ENCODE assay signal across 21 mouse cellular contexts in the genomic region with DNA sequence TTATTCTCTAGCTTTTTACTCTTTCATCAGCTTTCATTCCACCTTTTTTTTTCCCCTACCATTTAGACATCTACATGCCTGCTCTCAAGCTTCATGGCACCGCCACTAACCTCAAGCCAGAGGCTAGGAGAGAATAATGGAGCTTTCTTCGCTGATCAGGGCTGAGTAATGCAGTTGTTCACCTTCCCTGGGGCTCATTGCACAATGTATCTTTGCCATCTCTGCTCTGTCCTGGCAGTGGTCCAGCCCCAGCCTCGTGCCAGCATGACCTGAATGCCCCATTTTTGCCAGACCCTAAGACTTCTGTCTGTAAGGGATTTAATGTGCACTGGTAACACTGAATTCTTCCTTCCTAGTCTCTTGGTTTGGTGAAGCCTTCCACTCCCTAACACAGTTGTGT.
DNase-seq lines count a peak whose midpoint lies in the region; ATAC-seq and TF ChIP-seq lines count a peak whose summit lies in the region.
"Had no signal": no experiment of that assay in that cellular context is flagged by ENCODE, and none has a peak within 500 bp of the region (broad histone marks: within the 10 kb centered on the region; RNA-seq: fewer than 3 reads in every experiment).

No protein-coding gene starts in this region.

- no peak overlapping the region for H3K4me2 ChIP-seq in lung, postnatal 0 days (replicated peaks; ENCODE audit: low read depth, low read length)
- no peak overlapping the region for H3K4me2 ChIP-seq in hindbrain, embryonic 16.5 days (ENCODE audit: low read length)
- H3K4me2 ChIP-seq: heart, embryonic 11.5 days had no signal

- TF ChIP-seq CTCF in lung, postnatal 0 days (IDR thresholded peaks at IDR 0.05) = no peak

- no peaks in the 10 kb centered on the region for H3K4me1 ChIP-seq in lung, postnatal 0 days (ENCODE audit: insufficient read depth, low read depth, low read length)
- H3K4me1 ChIP-seq in hindbrain, embryonic 16.5 days (ENCODE audit: control insufficient read depth, insufficient read depth, low read depth, low read length) = no peaks in the 10 kb centered on the region
- H3K4me1 ChIP-seq: limb, embryonic 10.5 days had no signal

- WGBS in lung, postnatal 0 days = 48% methylated on average over 3 of the region's 3 CpGs
- 51% methylated on average over 3 of the region's 3 CpGs for WGBS in hindbrain, embryonic 16.5 days

- H3K9me3 ChIP-seq in lung, postnatal 0 days (ENCODE audit: low read length) = no peaks in the 10 kb centered on the region
- H3K9me3 ChIP-seq in hindbrain, embryonic 16.5 days (ENCODE audit: control insufficient read depth, low read length) = no peaks in the 10 kb centered on the region
- H3K9me3 ChIP-seq: forebrain, embryonic 10.5 days; limb, embryonic 10.5 days; megakaryocyte, embryonic 14.5 days had no signal

- no peak for ATAC-seq in lung, postnatal 0 days
- no peak for ATAC-seq in hindbrain, embryonic 16.5 days
- ATAC-seq: activated CD4-positive, CD25-positive, alpha-beta regulatory T cell, adult 4 months; liver, postnatal 0 days had no signal

- no peak overlapping the region for H3K9ac ChIP-seq in lung, postnatal 0 days (replicated peaks; ENCODE audit: low read depth)
- H3K9ac ChIP-seq in hindbrain, embryonic 16.5 days (ENCODE audit: low read depth, low read length) = no peak overlapping the region
- H3K9ac ChIP-seq: liver, postnatal 0 days had no signal

- no peaks in the 10 kb centered on the region for H3K36me3 ChIP-seq in lung, postnatal 0 days (ENCODE audit: insufficient read depth, low read length)
- no peaks in the 10 kb centered on the region for H3K36me3 ChIP-seq in hindbrain, embryonic 16.5 days (ENCODE audit: control insufficient read depth, insufficient read depth, low read length)
- H3K36me3 ChIP-seq: forebrain, embryonic 10.5 days; limb, embryonic 10.5 days had no signal

- peak; percentile 26 for DNase-seq in adrenal gland, postnatal 10 days
- DNase-seq in adrenal gland, adult 2 months = no peak
- DNase-seq in testis, postnatal 10 days (ENCODE audit: low spot score) = peak; percentile 44
- no peak for DNase-seq in testis, postnatal 14 days (ENCODE audit: low spot score)
- DNase-seq in adipocyte (ENCODE audit: low spot score) = peak; percentile 28
- DNase-seq in lung, postnatal 0 days (ENCODE audit: low spot score) = no peak
- DNase-seq in thymus, postnatal 4 days = no peak
- DNase-seq: gastrocnemius, adult 2 months; heart, postnatal 10 days; kidney, adult 18-20 months; kidney, postnatal 25 days; liver, postnatal 0 days; lung, postnatal 14 days; midbrain, embryonic 14.5 days; right cerebral cortex, postnatal 4 days had no signal

- TF ChIP-seq EP300 in lung, postnatal 0 days (IDR thresholded peaks at IDR 0.05) = no peak

- no peaks in the 10 kb centered on the region for H3K27me3 ChIP-seq in lung, postnatal 0 days (replicated peaks; ENCODE audit: insufficient read depth, low read length)
- H3K27me3 ChIP-seq in hindbrain, embryonic 16.5 days (replicated peaks; ENCODE audit: control insufficient read depth, insufficient read depth, low read length) = no peaks in the 10 kb centered on the region
- H3K27me3 ChIP-seq: megakaryocyte, embryonic 14.5 days had no signal

- H3K4me3 ChIP-seq in lung, postnatal 0 days (ENCODE audit: low read depth, low read length) = no peak overlapping the region
- H3K4me3 ChIP-seq in hindbrain, embryonic 16.5 days (ENCODE audit: low read length) = no peak overlapping the region
- H3K4me3 ChIP-seq: forebrain, embryonic 10.5 days; gastrocnemius, adult 2 months; limb, embryonic 10.5 days; megakaryocyte, embryonic 14.5 days had no signal

- no peak overlapping the region for H3K27ac ChIP-seq in lung, postnatal 0 days (ENCODE audit: low read length)
- H3K27ac ChIP-seq in hindbrain, embryonic 16.5 days (ENCODE audit: low read depth, low read length) = no peak overlapping the region
- H3K27ac ChIP-seq: forebrain, embryonic 10.5 days; gastrocnemius, adult 2 months; limb, embryonic 10.5 days had no signal

Comparison
In these comparisons a context has a peak if more than half of its experiments do, and no peak if none do; other contexts are left out.
1. DNase-seq: peak in adrenal gland, postnatal 10 days (single experiment), testis, postnatal 10 days (single experiment) and adipocyte (single experiment); none in adrenal gland, adult 2 months (single experiment), testis, postnatal 14 days (single experiment), lung, postnatal 0 days (single experiment) and thymus, postnatal 4 days (single experiment).